Mouse (Mus musculus) T-helper 2 cell (primary cell): ENCODE measurements around the gene Cacna1s.

Experiments
- in situ Hi-C: fragments of 300-600 bp; cut with MboI, MseI; formaldehyde crosslinking; loops from one replicate; pipeline ENCODE4 v1.15.1; 2025; ENCODE audit warnings: high pct_unique_total_duplicates

Gene Cacna1s

DNA sequence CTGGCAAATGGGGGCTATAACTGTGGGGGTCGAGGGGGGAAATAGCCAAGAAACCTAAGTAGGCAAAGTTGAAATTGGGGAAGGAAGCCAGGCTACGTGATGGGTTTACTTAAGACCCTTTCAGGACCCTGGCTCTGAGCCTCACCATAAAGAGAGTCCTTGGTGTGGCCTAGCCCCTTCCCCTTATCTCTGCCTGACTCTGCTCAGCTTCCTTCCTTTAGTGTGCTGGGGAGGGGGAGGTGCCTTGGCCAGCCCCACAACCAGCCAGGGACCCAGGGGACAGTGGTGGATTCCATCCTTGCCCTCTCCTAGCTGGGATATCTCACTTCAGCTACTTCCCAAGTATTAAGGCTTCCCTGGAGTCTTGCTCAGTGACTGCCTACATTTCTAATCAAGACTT lies 82.0 kb downstream of the Cacna1s start:
- in situ Hi-C loops = loop anchor here (5.0 kb wide), 1 partner anchor 473 kb away; no protein-coding TSS in a partner anchor

DNA sequence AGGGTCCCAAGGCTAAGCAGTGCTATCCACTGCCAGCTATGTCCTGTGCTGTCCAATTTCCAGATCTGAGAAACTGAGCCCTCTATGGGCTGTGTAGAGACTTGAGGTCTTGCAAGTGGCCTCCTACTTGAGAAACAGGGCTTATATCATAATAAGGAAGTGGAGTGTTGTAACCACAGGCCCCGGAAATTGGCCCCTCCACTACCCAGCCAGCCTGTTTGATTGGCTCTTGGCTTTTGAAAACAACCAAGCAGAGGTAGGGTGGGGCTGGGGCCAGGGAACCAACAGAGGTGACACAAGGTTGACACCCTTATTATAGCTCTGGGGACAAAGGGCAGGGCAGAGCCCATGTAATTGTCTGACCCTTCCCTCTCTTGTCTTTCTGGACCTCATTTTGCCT lies 82.5 kb downstream of the Cacna1s start:
- in situ Hi-C loops = no loop called here

DNA sequence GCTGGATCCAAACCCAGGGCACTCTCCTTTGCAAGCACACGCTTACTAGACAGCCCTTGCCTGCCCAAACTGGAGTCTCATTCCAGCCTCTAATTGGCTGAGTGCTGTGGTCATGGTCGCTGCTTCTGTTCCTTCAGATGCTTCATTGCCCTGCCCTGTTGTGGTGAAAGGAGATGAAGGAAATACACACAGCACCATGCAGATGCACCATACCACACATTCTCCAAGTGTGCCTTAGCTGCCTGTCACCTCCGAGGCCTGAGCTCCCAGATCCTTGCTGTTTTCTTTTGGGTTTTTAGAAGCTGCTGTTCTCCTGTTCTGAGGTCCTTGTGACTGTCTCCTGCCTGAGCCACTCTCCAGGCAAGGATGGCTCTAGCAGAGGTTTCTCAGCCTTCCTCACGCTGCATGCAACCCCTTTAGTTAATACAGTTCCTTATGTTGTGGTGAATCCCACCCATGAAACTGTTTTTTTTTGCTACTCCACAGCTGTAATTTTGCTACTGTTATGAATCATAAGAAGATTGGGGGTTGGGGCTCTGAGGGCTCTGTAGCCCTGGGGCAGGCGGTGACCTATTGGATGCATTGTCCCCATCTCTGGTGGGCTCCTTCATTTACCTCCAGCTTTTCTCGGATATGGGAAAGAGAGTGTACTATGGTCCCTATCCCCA lies 83.4 kb downstream of the Cacna1s start:
- in situ Hi-C loops = no loop called here

DNA sequence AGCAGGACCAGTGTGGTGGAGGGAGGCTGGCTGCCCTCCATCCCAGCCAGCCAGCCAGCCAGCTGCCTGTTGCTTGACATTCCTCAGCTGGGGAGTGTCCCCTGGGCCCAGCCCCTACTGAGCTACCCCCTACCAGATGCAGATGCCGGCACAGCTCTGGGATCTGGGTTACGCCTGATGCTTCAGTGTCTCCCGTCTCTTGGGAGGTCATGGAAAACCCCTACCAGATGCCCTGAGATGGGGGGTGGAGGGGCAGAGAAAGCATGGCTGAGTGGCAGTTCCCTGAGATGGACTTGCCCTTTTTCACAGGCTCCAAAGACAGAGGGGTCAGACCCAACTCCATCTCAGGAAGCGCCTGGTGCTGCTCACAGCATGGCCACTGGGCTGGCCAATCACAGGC lies 84.0 kb downstream of the Cacna1s start:
- in situ Hi-C loops = no loop called here

DNA sequence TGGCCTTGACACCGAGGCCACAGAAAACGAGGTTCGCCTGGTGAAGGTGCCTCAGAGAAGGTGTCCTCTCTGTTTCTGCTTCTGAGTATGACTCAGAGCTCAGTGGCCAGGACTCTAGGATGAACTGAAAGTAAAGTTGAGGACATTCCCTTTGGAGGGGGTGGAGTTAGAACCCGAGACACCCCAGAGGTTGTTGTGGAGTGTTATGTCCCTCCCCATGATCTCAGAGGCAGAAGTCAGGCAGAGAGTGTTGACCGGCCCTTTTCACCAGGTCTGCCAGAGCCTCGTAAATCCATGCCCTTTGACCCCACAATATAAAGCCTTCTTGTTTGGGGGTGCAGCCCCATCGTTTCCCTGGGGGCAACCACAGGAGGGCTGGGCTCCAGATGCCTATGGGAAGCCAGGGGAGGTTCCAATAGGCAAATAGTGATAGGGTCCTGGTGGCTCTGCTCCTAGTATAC lies 84.6 kb downstream of the Cacna1s start:
- in situ Hi-C loops = no loop called here

DNA sequence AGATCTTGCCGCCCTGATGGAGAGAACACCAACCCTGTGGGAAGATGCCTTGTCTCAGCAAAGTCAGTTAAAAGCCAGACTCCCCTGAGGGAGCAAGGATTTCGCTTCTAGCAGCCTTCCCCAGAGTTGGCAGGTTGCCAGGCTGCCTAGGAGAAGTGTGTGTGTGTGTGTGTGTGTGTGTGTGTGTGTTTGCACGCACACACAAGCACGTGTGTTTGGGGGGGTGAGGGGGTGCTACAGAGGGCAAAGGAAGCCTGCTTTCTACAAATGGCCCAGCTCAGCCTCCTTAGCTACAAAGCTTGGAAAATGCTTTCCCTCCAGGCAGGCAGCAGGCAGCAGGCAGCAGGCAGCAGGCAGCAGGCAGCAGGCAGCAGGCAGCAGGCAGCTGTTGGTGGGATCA lies 85.0 kb downstream of the Cacna1s start:
- in situ Hi-C loops = no loop called here

DNA sequence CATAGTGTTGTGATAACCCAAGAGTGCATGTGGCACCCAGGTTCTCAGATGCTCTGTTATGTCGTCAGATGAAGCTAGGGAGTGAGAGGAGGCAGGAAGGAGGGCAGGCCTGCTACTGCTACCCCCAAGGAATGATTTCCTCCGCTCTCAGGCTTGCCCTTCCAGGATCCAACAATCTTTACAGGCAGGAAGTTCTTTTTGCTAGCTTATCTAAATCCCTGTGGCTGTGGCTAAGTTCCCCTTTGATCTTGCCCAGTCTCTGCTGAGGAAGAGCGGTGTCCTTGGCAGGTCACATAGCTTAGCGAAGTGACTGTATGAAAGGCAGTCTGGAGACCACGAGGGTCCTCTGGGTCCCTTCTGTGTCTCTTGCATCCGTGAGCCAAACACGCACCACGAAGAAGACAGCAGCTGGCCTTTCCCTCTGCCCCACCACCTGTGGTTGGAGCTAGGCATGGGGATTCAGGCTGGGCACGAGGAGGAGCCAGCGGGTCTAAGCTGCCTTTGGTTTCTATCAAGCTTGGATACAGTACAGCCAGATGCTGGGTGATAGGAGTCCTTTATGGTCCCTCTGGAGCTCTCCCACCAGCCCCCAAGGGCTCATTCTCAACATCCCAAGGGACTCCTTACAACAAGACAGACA lies 85.8 kb downstream of the Cacna1s start:
- in situ Hi-C loops = no loop called here

DNA sequence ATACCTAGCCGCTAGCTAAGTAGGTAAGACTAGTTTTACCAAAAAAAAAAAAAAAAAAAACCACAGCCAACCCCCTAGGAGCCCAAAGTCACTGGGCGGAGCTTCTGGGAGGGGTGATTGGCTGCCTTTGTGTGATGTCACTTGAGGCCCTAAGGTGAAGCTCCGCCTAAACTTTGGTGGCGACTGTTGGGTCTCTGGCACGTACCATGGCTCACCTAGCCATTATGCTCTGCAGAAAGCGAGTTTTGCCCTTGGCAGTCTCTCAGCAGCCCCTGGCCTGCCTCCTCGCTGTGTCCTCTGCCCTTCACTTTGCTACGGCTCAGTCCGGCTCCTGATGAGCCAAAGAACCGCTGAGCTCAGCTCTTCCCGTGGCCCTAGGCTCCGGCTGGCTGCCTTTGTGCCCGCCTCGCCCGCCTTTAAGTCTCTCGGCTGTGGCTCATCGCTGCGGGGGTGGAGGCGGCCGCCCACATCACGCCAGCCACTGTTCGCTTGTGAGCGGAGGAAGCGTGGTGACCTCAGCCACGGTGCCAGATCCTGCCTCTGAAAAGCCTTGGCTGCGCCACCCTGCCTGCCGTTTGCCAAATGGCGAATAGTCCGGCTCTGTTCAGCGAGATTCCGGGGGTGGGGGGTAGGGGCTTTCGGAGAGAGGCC lies 87.6 kb downstream of the Cacna1s start:
- in situ Hi-C loops = no loop called here

DNA sequence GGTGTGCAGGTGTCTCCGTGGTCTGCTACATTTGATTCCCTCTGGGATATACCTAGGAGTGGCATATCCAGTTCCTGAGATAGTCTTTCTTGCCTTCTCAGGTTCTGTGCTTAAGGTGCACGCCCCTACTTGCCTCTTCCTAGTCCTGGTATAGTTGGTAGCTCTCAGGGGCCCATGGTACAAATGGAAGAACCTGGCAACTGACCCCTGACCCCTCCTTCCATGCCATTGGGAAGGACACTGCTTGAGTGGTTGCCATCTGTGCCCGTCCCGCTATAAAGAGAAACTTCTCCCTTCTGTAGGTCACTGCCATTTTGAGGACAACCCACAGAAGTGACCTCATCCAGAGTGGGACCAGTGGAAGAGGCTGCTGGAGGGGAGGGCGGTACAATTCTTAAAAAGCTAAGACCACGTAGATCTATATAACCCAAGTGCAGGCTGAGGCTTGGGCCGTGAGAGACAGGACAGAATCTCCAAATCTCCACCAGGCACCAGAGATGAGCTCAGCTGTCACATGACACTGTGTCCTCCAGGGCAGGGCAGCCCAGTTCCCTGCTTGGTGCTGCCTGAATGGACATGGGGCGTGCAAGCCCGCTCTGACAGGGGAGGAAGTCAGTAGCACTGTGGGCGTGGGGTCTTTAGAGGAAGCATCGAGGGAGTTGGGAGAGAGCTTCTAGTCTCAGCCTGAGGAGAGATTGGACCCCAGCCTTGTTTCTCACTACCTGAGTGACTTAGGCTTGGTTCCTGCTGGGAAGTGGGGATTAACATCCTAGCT lies 88.8 kb downstream of the Cacna1s start:
- in situ Hi-C loops = no loop called here

DNA sequence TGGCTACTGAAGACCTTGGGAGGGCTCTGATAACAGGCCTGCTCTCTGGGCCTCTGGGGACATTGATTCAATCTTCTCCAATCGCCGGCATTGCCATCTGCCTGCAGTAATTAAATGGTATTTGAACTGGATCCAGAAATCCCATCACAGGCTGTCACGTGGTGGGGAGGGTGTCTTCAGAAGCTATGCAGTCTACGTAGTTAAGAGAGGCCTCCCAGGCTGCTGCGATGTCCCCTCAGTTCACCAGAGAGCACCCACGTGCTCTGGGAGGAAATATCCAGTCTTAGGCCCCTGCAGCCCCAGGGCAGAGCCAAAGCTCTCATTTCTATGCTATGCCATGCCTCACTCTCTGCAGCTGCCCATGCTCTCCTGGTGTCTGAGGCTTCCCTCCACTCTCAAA lies 89.8 kb downstream of the Cacna1s start:
- in situ Hi-C loops = no loop called here

DNA sequence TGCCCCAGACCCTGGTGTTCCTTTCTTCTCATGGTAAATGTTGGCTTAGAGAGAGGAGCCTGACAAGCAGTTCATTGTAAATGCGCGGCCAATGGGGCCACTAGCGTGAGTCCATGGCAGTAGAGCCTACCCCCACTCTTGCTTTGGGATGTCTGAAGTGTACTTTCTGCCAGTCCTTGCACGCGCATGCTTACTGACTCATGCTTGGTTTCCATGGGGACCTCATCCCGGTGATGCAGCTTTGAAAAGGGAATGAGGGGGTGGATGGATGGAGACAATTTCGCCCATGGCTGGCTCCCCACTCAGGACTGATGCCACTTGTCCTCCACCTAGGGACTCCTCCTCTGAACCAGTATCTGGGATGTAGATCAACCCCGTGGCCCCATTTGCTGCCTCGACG lies 91.0 kb downstream of the Cacna1s start:
- in situ Hi-C loops = no loop called here

DNA sequence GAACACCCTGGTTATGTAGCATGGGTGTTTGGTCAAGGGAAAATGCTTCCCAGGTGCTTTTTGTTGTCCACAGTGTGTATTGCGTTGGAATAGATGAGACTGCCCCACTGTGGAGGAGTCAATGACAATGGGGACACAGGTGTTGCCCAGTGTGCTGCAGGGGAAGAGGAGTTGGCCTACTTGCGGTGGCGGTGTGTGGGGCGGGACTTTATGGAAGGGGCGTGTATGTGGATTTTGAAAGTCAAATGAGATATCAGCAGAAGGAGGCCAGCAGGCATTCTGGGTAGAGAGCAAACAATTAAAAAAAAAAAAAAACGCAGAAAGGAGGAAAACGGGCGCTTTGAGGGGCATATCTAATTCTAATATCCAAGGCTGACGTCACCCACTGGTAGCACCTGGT lies 97.2 kb downstream of the Cacna1s start:
- in situ Hi-C loops = no loop called here

DNA sequence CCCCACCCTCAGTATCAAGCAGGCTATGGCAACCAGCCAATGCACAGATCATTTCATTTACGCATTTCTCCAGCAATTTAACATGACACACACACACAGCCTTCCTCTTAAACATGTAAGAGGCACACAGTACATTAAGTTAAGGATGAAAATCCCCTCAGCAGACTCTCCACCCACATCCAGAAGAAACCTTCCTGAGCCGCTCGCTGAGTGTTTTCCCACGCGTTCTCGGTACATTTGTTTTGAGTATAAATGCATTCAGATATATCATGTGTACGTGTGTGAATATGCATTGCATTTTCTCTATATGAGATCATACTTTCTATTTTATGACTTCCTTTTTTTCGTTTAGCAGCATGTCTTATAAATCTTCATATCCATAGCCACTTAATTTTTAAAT lies 98.8 kb downstream of the Cacna1s start:
- in situ Hi-C loops = no loop called here

DNA sequence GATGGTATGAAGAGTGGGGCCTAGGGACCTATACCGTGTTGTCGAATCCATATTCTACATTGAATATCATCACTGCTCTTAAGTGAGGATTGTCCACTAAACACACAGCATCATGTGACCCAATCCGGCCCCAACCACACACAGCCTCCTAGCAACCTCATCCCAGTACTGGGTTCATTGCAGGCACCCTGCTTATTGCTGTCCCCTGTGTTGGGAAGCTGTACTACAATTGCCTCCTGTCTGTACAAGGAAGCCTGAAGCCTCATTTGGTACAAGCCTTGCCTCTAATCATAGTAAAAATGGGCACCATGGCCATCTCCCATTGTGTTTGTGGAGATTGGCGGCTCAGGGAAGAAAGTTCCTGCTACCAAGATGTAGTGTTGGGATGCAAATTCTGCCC lies 103.8 kb downstream of the Cacna1s start:
- in situ Hi-C loops = no loop called here

DNA sequence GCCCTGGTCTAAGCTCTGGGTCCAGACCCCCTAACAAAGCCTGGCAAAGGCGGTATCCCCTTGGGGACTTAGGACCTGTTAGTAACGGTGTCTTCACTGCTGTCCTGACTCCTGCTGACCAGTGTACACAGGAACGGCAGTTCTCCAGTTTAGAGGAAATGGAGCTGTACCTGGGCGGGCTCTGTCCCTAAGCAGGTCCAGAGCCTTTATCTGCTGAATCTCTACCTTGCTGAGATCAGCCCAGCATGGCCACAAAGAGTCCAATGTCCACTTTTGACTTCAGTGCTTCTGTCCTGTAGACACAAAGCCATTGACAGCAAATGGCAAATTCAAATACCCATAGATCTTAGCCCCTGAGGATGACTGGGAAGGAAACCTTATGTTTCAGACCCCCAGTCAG lies 104.4 kb downstream of the Cacna1s start:
- in situ Hi-C loops = no loop called here

DNA sequence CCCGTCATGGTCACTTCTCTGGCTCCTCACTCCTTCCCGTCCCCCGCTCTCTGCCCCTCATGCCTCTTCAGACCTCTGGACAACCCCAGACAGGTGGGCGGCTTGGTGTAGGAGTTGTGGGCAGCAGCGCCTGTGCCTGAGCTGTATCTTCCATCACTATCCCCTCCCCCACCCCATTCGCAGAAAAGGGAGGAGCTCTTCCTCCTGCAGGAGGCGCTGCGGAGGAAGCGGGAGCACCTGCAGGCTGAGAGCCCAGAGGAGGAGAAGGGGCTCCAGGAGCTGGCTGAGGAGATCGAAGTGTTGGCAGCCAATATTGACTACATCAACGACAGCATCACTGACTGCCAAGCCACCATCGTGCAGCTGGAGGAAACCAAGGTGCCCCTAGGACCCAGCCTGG lies 107.3 kb downstream of the Cacna1s start:
- in situ Hi-C loops = loop anchor here (5.0 kb wide), 1 partner anchor 48 kb away; no protein-coding TSS in a partner anchor

DNA sequence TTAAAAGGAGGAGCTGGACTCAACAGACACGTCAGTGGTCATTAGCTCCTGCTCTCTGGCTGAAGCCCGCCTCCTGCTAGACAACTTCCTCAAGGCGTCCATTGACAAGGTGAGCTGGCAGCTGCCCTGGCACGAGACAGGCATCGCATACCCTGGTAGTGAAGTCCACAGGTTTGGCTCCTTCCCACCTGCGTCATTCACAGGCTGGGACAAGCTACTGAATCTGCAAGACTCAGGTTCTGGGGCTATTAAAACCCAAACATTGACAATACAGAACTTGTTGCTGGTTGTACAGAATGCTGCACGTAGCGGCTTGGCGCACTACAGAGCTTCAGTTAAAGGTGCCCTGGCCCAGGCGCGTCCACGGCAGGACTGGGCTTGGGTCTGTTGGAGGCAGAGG lies 107.7 kb downstream of the Cacna1s start:
- in situ Hi-C loops = loop anchor here (5.0 kb wide), 1 partner anchor 48 kb away; no protein-coding TSS in a partner anchor

DNA sequence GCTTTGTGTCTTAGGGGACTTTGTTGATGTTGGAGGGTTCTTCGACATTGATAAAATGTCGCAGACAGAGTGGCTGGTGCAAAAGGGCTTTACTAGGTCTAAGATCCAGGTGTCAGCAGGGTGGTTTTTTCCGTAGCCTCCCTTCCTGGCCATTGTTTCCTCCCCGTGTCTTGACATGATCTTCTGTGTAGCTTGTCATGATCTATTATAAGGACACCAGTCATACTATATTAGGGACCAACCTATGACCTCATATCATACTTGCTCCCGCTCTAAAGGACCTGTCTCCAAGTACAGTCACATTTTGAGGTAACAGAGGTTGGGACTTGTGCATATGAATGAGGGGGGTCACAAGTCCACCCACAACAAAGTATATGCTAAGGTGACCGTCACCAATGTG lies 108.4 kb downstream of the Cacna1s start:
- in situ Hi-C loops = loop anchor here (5.0 kb wide), 1 partner anchor 49 kb away; no protein-coding TSS in a partner anchor

DNA sequence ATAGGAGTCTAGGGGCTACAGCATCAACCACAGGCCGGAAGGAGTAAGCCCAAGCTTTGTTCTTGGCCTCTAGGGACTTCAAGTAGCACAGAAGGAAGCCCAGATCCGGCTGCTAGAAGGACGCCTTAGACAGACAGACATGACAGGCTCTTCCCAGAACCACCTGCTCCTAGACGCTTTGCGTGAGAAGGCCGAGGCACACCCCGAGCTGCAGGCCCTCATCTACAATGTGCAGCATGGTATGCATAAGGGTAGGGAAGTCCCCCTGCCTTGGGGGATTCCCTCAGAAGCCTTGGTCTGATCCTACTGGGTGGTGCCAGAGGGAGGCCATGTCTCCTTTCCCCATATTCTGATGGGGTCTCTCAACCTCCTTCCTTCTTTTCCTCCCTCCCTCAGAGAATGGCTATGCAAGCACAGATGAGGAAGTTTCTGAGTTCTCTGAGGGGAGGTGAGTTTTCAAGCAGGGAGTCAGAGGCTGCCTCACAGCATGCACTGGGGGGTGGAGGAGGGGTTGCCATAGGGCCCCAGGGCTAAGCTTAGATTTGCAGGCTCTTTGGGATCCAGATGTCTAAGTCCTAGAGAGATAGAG lies 108.9 kb downstream of the Cacna1s start:
- in situ Hi-C loops = loop anchor here (5.0 kb wide), 1 partner anchor 49 kb away; no protein-coding TSS in a partner anchor

DNA sequence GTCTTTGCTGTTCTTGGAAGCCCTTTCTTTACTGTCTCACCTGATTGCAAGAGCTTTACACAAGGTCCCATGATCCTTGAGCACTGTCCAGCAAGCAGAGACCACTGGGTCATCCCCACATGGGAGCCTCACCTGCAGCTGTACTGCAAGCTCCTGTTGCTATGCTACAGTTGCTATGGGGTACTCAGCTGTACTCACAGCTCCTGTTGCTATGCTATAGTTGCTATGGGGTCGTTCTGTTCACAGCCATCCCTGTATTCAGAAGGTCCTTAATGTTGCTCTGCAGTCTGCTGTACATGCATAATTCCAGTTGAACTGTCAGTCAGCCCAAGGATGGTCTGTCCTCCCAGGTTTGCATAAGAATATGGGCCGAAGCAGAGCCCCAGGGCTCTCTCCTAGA lies 112.9 kb downstream of the Cacna1s start:
- in situ Hi-C loops = no loop called here

DNA sequence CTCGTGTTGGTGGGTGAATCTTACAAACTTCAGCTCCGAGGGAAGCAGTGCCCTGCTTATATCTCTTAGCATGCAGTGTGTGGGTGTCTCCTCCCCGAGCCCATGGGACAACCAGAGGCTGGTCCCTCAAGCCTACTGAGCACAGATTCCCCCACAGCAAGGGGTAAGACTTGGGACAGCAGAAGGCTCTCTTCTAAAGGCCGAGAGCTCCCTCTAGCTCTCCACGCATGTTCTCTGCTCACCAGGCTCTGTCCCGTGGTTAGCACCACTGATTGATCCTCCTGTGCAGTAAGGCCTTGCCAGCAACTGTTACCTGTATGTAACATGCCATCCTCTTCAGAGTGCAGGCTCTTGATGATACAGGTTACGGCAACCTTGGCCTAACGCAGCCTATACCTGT lies 115.1 kb downstream of the Cacna1s start:
- in situ Hi-C loops = no loop called here
